Mouse (Mus musculus): ENCODE data around the gene Trim10.

DNA sequence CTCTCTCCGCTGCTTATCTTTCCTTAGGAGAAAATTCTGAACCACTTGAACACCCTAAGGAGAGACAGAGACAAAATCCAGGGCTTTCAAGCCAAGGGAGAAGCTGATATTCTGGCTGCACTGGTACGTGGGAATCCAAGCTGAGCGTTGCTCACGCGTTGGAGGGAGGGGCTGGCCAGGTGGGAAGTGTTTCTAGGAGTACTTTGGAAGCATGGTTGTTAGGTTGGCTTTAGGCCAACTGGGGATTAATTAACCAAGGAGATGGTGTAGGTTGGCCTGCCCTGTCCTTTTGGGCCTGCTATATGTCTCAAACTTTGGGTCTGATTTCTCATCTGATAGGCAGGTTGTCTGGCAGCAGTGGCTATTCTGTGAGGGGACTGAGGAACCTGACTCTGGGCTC, 18.2 kb upstream of the Trim10 start:
- TF ChIP-seq CTCF (IDR thresholded peaks at IDR 0.05), result no peak
- TF ChIP-seq POLR2A (IDR thresholded peaks at IDR 0.05; ENCODE audit: insufficient read depth, low read depth, low read length), result no peak

All from heart, adult 2 months (tissue).